Mouse (Mus musculus): ENCODE measurements at regions not wholly inside any gene's neighbourhood (a gene's known extent, or its start where the extent isn't known, plus 50 kb on each side); places are given as distances from the start of the nearest gene placed in this dataset.
A peak's percentile ranks its signal among the peaks of the same experiment; 100 is the strongest.

DNA sequence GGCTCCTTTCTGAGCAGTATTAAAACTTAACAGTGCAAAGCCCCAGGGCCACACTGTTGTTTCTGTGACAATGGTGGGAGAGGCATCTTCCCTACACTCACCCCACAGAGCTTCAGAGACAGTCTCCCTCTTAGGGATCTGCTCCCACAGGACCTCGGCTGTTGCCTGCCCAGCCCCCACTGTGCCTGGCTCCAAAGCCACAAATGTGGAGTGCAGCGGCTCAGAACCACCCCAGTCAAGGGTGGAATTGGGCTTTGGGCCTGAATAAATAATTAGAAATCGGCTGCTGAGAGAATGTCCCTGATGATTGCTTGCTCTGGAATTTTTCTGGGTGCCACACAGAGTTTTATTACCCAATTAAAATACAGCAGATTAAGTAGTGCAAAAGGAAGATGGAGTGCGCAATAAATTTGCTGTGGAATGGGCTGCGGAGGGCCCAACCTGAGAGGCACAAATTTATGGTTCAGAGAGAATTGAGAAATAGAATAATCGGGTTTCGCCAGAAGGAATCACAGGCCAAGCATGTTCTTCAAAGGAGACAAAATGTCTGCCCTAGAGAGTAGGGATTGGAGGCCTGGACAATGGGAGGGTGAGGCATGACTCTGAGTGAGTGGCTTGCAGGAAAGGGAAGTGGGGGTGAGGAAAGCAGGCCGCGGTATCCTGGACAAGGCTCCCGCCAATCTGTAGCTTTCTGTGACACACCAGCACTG is 56.4 kb downstream of the Cd24a start:
- no peak overlapping the region for H3K4me3 ChIP-seq (ENCODE audit: inconsistent target)
- WGBS (ENCODE audit: missing documents) = 93% methylated on average over 10 of the region's 10 CpGs
- no peaks in the 10 kb centered on the region for H3K36me3 ChIP-seq (ENCODE audit: inconsistent target)
- no peak overlapping the region for H3K27ac ChIP-seq
- H3K79me2 ChIP-seq (ENCODE audit: inconsistent target) = no peaks in the 10 kb centered on the region

DNA sequence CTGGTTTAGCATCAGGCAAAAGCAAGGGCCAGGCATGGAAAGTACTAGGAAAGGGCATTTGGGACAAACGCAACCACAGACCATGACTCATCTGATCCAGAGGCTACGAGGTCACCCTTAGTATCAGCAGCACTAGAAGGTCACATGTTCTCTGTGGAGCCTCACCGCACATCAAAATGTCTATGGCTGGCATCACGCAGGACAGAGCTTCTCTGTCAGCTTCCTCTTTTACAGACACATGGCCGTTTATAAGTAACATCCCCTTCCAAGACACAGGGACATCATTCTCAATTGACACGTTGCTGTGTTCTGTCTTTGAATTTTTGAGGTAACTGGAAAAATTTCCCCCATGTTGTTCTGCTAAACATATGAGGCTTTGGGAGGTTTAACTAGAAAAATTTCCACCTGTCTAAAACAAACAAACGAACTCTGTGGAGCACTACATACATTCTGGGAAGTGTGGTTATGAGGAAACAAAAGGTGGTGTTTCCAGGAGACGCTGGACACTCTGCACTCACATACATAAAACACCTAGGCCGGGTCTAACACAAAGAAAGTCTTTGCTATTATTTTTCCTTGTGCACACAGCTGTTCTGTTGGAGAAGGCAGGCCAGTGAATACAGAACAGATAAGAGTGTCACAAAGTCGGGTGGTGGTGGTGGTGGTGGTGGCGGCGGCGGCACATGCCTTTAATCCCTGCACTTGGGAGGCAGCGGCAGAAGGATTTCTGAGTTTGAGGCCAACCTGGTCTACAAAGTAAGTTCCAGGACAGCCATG is 63.3 kb downstream of the Cd24a start:
- Histone ChIP-seq H3K79me2 (ENCODE audit: inconsistent target) (no peaks in the 10 kb centered on the region), H3K4me3 (ENCODE audit: inconsistent target) (no peak overlapping the region), H3K36me3 (ENCODE audit: inconsistent target) (no peaks in the 10 kb centered on the region), H3K27ac (peak overlapping the region; percentile 66)
- WGBS (ENCODE audit: missing documents) = 44% methylated on average over 14 of the region's 14 CpGs

DNA sequence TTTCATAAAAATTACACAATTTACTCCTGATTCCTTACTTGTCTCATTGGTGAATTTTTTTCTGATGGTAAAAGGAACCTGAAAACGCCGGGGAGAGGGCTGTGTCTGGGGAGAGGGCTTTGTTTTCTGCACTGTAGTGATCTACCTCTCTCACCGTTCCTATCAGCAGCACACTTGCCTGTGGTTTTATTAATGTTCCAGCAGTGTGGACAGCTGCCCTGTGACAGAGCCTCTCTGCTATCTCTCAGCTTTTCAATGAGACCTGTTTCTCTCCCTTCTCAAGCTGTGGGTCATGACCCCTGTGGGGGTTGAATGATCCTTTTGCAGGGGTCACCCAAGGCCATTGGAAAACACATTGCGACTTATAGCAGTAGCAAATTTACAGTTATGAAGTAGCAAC is 68.2 kb downstream of the Cd24a start:
- WGBS (ENCODE audit: missing documents) = 88% methylated on average over 4 of the region's 4 CpGs
- Histone ChIP-seq H3K79me2 (ENCODE audit: inconsistent target) (no peaks in the 10 kb centered on the region), H3K27ac (no peak overlapping the region), H3K4me3 (ENCODE audit: inconsistent target) (no peak overlapping the region), H3K36me3 (ENCODE audit: inconsistent target) (no peaks in the 10 kb centered on the region)

DNA sequence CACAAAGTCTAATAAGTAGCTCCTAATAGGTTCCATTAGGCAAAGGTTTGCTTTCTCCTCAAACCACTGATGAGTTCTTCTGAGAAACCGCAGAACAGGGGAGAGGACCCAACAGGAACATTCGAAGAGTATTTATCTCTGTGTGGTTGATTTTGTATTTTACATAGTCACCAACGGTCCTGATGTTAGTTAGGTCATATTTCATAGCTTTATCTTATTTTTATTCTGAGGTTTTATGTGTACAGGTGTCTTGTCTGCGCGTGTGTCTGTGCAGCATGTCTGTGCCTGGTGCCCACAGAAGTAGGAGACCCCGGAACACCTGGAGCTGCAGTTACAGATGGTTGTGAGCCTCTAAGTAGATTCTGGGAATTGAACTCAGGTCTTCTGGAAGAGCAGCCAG is 68.9 kb downstream of the Cd24a start:
- Histone ChIP-seq H3K79me2 (ENCODE audit: inconsistent target) (no peaks in the 10 kb centered on the region), H3K27ac (no peak overlapping the region), H3K4me3 (ENCODE audit: inconsistent target) (no peak overlapping the region), H3K36me3 (ENCODE audit: inconsistent target) (no peaks in the 10 kb centered on the region)
- WGBS (ENCODE audit: missing documents) = 89% methylated on average over 6 of the region's 6 CpGs

DNA sequence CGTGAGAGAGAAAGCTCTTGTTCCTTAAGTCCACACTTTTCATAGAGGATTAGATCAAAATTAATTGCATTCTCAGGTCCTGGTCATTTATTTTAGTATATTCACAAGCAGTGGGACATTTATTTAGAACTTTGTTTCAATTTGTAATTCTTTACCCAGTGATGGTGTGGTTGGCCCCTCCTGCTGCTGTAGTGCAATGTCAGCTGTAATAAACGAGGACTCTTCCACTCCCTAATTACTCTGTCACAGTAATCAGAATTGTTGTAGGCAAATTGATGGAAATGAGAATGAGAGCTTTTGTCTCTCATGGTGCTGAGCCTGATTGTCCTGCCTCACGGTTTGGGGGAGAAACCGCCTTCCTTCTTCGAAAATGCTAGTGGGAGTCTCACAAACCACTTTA is 70.1 kb downstream of the Cd24a start:
- no peaks in the 10 kb centered on the region for H3K79me2 ChIP-seq (ENCODE audit: inconsistent target)
- 90% methylated on average over 5 of the region's 5 CpGs for WGBS (ENCODE audit: missing documents)
- H3K4me3 ChIP-seq (ENCODE audit: inconsistent target) = no peak overlapping the region
- no peak overlapping the region for H3K27ac ChIP-seq
- no peaks in the 10 kb centered on the region for H3K36me3 ChIP-seq (ENCODE audit: inconsistent target)

DNA sequence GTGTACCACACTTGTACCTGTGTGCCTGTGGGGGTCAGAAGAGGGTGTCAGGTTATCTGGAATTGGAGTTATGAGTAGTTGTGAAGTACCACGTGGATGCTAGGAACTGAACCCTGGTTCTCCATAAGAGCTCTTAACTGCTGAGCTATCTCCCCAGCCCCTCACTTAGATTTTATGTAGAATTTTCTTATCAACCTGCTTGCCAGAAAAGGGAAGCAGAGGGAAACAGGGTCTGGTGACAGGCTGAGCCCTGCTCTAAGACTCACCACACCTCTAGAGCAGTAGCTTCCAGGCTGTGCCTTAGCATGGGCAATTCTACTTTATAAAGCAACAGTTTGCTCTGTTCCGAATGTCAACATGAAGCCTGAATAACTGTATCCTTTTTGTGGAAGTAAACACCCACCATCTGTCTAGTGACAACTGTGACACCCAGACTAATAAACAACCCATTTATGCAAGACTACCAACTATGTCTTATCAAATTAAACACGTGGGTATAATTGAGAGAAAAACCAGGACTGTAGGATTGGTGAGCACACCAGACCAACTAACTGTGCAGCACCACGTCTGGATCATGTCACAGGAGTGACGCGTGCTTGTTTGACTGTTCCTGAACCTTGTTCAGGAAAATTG is 70.8 kb downstream of the Cd24a start:
- H3K4me3 ChIP-seq (ENCODE audit: inconsistent target) = no peak overlapping the region
- 91% methylated on average over 6 of the region's 6 CpGs for WGBS (ENCODE audit: missing documents)
- H3K79me2 ChIP-seq (ENCODE audit: inconsistent target) = no peaks in the 10 kb centered on the region
- H3K36me3 ChIP-seq (ENCODE audit: inconsistent target) = no peaks in the 10 kb centered on the region
- no peak overlapping the region for H3K27ac ChIP-seq

DNA sequence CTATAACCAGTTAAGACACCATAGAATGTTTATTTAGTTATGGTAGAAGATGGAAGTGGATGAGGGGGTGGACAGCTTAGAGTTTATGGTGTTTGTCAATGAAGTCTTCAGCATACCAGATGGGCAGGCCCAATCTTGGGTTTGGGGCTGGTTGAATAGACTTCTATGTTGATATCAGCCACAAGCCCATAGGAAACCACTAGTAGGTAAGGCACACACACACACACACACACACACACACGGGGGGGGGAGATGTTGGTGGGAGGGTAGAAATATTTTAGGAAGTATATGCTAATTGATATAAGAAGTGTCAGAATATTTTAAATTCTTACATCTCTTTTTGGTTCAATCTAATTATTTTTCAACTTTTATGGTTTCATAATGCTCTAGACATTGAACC is 72.4 kb downstream of the Cd24a start:
- no peaks in the 10 kb centered on the region for H3K36me3 ChIP-seq (ENCODE audit: inconsistent target)
- 0% methylated on average over 1 of the region's 1 CpGs for WGBS (ENCODE audit: missing documents)
- no peak overlapping the region for H3K4me3 ChIP-seq (ENCODE audit: inconsistent target)
- H3K79me2 ChIP-seq (ENCODE audit: inconsistent target) = no peaks in the 10 kb centered on the region
- H3K27ac ChIP-seq = no peak overlapping the region

DNA sequence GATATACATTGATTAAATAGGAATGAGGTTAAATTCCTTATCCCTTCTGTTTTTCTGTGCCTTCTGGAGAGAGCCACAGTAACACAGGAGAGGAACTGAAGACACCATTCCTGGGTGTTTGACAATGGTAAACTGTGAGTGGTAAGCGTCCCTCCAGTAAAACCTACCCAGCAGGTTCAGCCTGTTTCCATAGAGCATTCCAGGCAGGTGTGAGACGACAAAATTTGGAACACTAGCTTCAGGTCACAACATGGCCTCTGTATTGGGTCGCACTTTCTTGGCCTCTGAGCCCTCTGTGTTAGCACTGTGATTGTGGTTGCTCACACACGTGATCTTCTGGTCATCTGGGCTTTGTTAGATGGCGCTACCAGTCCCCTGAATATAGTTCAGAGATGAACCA is 73.4 kb downstream of the Cd24a start:
- H3K27ac ChIP-seq = no peak overlapping the region
- no peaks in the 10 kb centered on the region for H3K36me3 ChIP-seq (ENCODE audit: inconsistent target)
- no peak overlapping the region for H3K4me3 ChIP-seq (ENCODE audit: inconsistent target)
- H3K79me2 ChIP-seq (ENCODE audit: inconsistent target) = no peaks in the 10 kb centered on the region
- WGBS (ENCODE audit: missing documents) = 100% methylated on average over 4 of the region's 5 CpGs

DNA sequence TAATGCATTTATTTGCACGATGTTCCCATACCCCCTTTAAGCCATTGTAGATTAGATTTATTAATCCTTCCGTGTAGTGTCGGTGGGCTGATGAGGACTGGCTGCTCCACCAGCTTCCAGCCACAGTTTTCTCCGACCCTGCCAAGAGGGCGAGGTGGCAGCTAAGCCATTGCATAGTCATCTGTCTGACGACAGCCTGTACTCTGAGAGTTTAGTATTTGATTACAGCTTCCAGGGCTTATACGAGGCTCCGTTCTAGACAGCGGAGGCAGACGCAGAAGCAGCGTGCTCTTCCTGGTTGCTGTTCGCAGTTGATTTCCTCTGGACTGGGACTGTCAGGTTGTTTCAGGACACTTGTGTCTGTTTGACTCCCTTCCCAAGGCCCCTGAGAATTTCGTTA is 73.8 kb downstream of the Cd24a start:
- Histone ChIP-seq H3K79me2 (ENCODE audit: inconsistent target) (no peaks in the 10 kb centered on the region), H3K4me3 (ENCODE audit: inconsistent target) (no peak overlapping the region), H3K36me3 (ENCODE audit: inconsistent target) (no peaks in the 10 kb centered on the region), H3K27ac (no peak overlapping the region)
- WGBS (ENCODE audit: missing documents) = 97% methylated on average over 12 of the region's 13 CpGs

DNA sequence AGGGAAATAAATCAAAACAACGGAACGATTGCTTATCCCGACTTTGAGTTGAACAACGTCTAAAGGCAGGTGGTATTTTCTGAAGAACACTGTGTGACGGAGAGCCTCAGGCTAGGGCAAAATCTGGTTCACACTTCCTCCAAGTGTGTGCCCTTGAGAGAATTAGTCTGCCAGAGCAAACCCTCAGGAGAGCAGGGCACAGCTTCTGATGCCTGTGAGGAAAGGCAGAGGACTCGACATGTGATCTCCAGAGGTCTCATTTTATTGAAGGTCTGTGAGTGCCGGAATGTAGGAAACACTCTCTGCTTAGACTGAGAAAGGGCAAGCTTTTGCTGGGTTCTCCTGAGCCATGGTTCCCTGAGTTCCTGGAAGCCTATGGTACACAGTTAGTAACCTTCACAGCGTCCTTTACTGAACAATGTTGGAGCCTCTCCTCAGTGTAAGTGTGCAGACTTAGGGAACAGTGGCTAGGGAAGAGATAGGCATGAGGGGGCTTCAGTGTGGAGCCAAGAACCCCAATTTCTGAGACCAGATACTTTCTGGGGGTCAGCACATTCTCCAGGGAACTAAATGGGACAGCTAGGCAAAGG is 77.1 kb downstream of the Cd24a start:
- Histone ChIP-seq H3K4me3 (ENCODE audit: inconsistent target) (no peak overlapping the region), H3K79me2 (ENCODE audit: inconsistent target) (no peaks in the 10 kb centered on the region), H3K27ac (no peak overlapping the region), H3K36me3 (ENCODE audit: inconsistent target) (no peaks in the 10 kb centered on the region)
- WGBS (ENCODE audit: missing documents) = 90% methylated on average over 8 of the region's 8 CpGs

DNA sequence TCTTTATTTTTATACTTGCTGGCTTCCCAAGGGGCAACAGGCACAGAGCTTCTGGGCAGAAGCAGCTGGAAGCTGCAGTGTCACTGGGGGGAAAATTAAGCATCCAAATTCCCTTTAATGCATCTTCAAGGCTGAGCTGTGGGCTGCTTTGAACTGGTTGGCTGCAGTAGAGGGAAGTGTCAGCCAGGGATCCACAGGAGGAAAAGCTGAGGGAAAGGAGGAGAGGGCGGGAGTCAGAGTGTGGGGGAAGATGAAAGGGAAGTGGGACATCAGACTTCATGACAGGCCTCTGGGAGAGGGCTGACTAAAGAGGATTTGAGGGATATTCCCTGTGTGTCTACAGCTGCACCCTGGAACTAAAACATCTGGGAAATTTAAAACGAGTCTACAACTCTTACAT is 77.6 kb downstream of the Cd24a start:
- no peak overlapping the region for H3K27ac ChIP-seq
- no peaks in the 10 kb centered on the region for H3K79me2 ChIP-seq (ENCODE audit: inconsistent target)
- WGBS (ENCODE audit: missing documents) = 73% methylated on average over 2 of the region's 2 CpGs

DNA sequence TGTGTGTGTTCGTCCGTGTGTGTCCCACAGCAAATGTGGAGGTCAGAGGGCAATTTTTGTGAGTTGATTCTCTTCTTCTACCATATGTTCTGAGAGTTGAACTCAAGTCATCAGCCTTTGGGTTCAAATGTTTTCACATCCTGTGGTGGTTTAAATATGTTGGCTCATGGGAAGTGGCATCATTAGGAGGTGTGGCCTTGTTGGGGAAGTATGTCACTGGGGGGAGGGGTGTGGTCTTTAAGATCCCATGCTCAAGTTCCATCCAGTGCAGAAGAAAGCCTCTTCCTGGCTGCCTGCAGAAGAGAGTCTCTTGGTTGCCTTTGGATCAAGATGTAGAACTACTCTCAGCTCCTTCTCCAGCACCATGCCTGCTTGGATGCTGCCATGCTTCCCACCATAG is 78.1 kb downstream of the Cd24a start:
- H3K79me2 ChIP-seq (ENCODE audit: inconsistent target) = no peaks in the 10 kb centered on the region
- WGBS (ENCODE audit: missing documents) = 93% methylated on average over 2 of the region's 2 CpGs

More for the DNA sequence above, 77.6 kb downstream of the Cd24a start:
- Histone ChIP-seq H3K4me3 (ENCODE audit: inconsistent target) (no peak overlapping the region), H3K36me3 (ENCODE audit: inconsistent target) (no peaks in the 10 kb centered on the region)

DNA sequence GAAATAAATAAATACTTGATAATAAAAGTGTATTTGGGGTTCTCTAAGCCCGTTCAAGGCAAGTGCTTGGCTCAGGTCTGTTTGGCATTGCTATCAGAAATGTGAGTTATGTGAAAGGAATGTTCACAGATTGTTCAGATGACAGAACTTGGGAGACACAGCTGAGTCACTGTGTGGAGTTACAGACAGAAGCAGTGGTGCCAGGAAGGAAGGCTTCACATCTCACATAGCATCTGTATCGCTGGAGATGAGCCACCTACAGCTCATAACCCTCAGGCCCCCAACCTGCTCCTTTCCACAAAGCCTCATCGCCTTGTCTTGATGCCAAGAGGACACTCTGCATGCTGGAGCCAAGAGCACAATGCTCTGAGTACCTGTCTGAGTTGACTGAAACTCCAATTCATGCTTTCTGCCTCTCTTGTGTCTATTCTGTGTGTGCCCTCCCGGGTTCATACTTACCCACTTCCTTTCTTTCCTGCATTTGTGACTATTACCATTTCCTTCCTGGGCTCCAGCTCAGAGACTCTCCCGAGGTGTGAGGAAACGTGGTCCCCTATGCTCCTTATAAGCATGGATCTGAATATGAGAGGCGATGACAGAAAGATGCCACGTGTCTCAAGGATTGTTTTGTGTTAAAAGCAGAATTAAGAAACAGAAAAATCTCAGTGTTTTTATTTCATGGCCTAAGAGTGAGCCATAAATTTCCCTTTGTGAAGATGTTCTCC is 79.6 kb downstream of the Cd24a start:
- WGBS (ENCODE audit: missing documents) = 67% methylated on average over 8 of the region's 8 CpGs
- no peak overlapping the region for H3K27ac ChIP-seq
- H3K79me2 ChIP-seq (ENCODE audit: inconsistent target) = no peaks in the 10 kb centered on the region
- no peak overlapping the region for H3K4me3 ChIP-seq (ENCODE audit: inconsistent target)
- H3K36me3 ChIP-seq (ENCODE audit: inconsistent target) = no peaks in the 10 kb centered on the region

More for the DNA sequence above, 78.1 kb downstream of the Cd24a start:
- H3K4me3 ChIP-seq (ENCODE audit: inconsistent target) = no peak overlapping the region
- H3K27ac ChIP-seq = no peak overlapping the region
- no peaks in the 10 kb centered on the region for H3K36me3 ChIP-seq (ENCODE audit: inconsistent target)

DNA sequence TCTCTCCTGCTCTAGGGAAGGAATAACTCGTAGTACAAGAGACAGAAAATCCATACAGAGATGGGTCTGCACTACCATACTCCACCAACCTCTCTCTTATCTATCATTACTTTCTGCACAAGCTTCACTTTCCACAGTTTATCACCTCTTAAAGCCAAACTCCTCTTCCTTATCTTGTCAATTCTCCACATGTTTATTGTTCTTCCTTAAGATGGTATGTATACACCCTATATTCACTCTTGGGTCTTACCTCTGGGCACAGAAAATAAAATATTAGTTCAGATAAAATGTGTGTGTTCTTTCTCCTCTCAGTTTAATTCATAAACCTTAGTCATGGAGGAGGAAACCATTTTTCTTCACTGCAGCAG is 80.1 kb downstream of the Cd24a start:
- no peak overlapping the region for H3K4me3 ChIP-seq (ENCODE audit: inconsistent target)
- H3K79me2 ChIP-seq (ENCODE audit: inconsistent target) = no peaks in the 10 kb centered on the region
- no peaks in the 10 kb centered on the region for H3K36me3 ChIP-seq (ENCODE audit: inconsistent target)
- WGBS (ENCODE audit: missing documents) = 100% methylated on average over 1 of the region's 1 CpGs
- H3K27ac ChIP-seq = no peak overlapping the region

Measured in macrophage (primary cell).